Mouse (Mus musculus) lung, adult 18-20 months (tissue): ENCODE data around the gene Cyp2a4.
"Not testable (repeated sequence)": the region's sequence is repeated elsewhere in the genome, so short reads cannot be mapped to it uniquely, and the experiment has no call there.

Experiments
- DNase-seq, 2 experiments: peaks; one replicate each; pipeline ENCODE4 v3.0.0; 2022; ENCODE audit warnings: mixed read lengths in 2 of 2

Gene Cyp2a4

GRCm38 (mm10) chr7:26306926-26307325, at the start of gene Cyp2a4:
Gene Cyp2a4, plus strand, starts transcription at chr7:26307169.
- DNase-seq: not testable (repeated sequence)

DNA sequence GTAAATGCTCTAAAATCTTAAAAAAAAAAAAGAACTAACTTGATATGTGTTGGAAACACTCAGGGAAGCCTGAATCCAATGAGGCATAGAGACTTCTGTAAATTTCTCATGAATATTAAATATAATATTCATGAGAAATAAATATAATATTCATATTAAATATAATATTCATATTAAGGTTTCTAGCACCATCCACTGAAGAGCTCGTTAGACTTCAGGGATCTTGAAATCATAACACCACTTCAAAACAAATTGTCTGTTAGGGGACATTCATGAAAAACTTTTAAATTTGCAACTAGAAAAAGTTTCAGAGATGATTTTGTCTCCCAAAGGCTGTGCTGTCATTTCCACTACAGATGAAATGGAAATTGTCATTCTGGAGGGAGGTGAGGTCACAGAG, 46.9 kb upstream of the Cyp2a4 start, which contains the start of gene Vmn1r184:
Gene Vmn1r184, plus strand, starts transcription at position 301 of the 400 bp plus-strand sequence.
- not testable (repeated sequence) for DNase-seq

DNA sequence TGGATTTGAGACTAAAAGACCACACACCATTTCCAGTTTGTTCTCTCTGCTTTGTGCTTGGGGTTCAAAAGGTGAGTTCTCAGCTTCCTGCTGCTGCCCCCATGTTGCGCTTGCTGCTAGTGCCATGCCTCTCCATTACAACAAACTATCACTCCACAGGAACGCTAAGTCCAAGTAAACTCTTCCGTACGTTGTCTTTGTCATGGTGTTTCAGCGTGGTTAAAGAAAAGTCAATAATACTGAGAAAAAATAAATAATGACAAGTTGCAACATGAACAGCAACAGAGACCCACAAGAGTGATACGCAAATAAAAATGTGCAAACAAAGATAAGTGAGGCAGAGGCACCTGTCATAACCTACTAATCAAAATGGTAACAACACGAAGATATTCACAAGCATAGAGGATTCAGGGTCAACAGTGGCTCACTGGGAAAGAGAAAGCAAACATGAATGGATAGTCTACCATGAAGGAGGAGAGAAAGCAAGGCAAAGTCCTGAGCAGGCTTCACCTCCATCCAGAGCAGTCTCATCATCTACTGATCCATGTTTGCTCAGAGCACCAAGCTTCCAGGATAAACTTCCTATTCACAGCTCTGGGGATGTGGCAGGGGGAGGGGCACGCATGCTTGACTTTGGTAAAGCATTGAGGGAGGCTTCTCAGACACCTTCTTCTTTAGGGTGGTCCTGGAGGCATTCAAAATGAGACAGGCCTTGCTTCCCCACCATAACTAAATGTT, 3.4 kb upstream of the Cyp2a4 start:
- DNase-seq: not testable (repeated sequence)

GRCm38 (mm10) chr7:26311786-26312185, 4.8 kb downstream of the Cyp2a4 start:
- DNase-seq: not testable (repeated sequence)

- DNase-seq: not testable (repeated sequence)
Measured at GRCm38 (mm10) chr7:26315194-26315593, 8.2 kb downstream of the Cyp2a4 start.

GRCm38 (mm10) chr7:26315809-26316208, 8.8 kb downstream of the Cyp2a4 start:
- DNase-seq: not testable (repeated sequence)

DNA sequence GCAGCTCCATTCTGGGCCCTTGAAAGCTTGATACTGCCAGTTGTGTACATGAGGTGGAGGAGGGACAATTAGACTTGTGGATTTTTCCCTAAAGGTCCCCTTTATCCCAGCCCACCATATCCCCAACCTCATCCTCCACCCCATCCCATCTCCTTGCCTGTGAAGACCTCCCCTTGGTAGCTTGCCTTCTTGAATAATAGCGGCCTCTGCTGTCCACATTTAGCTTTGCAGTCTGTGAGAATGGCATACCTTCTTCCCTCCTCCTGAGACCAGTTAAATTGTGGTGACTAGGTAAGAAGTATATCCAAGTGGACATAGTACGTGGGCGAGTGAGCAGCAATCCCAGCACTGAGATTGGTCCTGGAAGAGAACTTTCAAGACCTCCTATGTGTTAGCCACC, 13.4 kb downstream of the Cyp2a4 start:
- peak; percentile 9 to 31 for DNase-seq

DNA sequence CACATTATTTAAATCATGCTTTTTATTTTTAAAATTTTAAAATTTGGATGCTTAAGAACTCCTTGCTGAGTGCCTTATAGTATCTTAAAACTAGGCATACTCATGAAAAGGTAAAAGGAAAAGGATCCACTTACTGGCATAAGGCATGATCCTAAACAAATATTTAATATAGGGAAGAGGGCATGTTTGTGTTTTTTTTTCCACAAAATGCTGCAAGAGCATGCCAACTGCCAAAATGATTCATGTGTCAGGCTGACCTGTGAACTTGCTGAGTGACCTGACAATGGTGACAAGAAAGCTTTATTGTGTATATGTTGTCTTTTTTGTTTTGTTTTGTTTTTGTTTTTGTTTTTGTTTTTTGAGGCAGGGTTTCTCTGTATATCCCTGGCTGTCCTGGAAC, 43.2 kb downstream of the Cyp2a4 start:
- not testable (repeated sequence) for DNase-seq

DNA sequence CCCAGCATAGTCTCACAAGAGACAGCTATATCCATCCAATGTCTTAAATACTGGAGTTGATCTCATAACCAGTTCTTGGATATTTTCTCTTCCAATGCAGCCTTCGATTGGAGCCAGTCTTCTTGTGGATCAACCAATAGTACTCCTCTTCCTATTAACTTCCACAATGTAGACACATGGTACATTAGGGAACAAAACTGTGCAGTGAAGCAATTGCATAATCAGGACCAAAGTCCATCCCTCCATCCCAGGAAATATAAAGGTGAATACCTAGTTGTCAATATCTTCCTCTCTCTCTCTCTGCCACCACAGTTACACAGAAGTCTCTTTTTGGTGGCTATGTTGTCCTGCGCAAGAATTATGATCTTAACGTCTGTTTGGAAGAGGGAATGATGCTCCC, 45.3 kb downstream of the Cyp2a4 start:
- DNase-seq: not testable (repeated sequence)

GRCm38 (mm10) chr7:26356719-26357118, 49.8 kb downstream of the Cyp2a4 start:
- DNase-seq: not testable (repeated sequence)
